ENCODE assay signal across 30 mouse cellular contexts in genomic region chr2:84259222-84259621, GRCm38 (mm10).
DNase-seq lines count a peak whose midpoint lies in the region; ATAC-seq and TF ChIP-seq lines count a peak whose summit lies in the region.
"Had no signal": no experiment of that assay in that cellular context is flagged by ENCODE, and none has a peak within 500 bp of the region (broad histone marks: within the 10 kb centered on the region; RNA-seq: fewer than 3 reads in every experiment).

No protein-coding gene starts in this region.

- no peak for ATAC-seq in embryonic facial prominence, embryonic 11.5 days (replicated peaks; ENCODE audit: insufficient number of reproducible peaks, low FRiP score, low TSS enrichment, low read depth)
- ATAC-seq: forebrain, postnatal 0 days; lung, postnatal 0 days had no signal

- peak; percentile 27 for DNase-seq in embryonic facial prominence, embryonic 11.5 days (ENCODE audit: low spot score)
- no peak for DNase-seq in embryonic facial prominence, embryonic 10.5 days (ENCODE audit: low spot score)
- peak; percentile 6 for DNase-seq in kidney, adult 2 months
- no peak for DNase-seq in kidney, adult 8-10 months
- DNase-seq in left cerebral cortex, adult 2 months (ENCODE audit: extremely low spot score in 1 of 2, low spot score in 2 of 2), result no peak
- no peak for DNase-seq in left cerebral cortex, postnatal 25 days (ENCODE audit: low spot score in 2 of 2)
- no peak for DNase-seq in natural killer cell, adult 2 months (ENCODE audit: low spot score in 2 of 2)
- DNase-seq: adrenal gland, postnatal 14 days; cerebellum, adult 11 months; cerebellum, adult 9-11 months; forebrain, postnatal 0 days; gastrocnemius, postnatal 10 days; heart, postnatal 36 days; kidney, adult 9 months; layer of hippocampus, adult 9-11 months; liver, embryonic 13.5 days; lung, adult 18-20 months; lung, postnatal 4 days; retina, postnatal 1 day; right cerebral cortex, postnatal 14 days had no signal

- H3K4me1 ChIP-seq in embryonic facial prominence, embryonic 11.5 days (ENCODE audit: control insufficient read depth, insufficient read depth, low read length), result no peaks in the 10 kb centered on the region
- H3K4me1 ChIP-seq in embryonic facial prominence, embryonic 10.5 days, result 0 out of 2 replicates have a peak, but pooled peaks cover 2% of the 10 kb centered on the region
- no peaks in the 10 kb centered on the region for H3K4me1 ChIP-seq in kidney, adult 2 months (ENCODE audit: control insufficient read depth, insufficient read depth, low read length)
- H3K4me1 ChIP-seq: embryonic facial prominence, embryonic 15.5 days; forebrain, embryonic 12.5 days; heart, embryonic 10.5 days; heart, embryonic 15.5 days; hindbrain, embryonic 13.5 days; limb, embryonic 15.5 days; megakaryocyte, embryonic 14.5 days; midbrain, embryonic 12.5 days; neural tube, embryonic 15.5 days had no signal

- H3K4me3 ChIP-seq in embryonic facial prominence, embryonic 11.5 days (ENCODE audit: low read depth, low read length), result no peak overlapping the region
- no peak overlapping the region for H3K4me3 ChIP-seq in embryonic facial prominence, embryonic 10.5 days
- no peak overlapping the region for H3K4me3 ChIP-seq in kidney, adult 2 months (ENCODE audit: insufficient read depth, low read depth, low read length)
- H3K4me3 ChIP-seq in left cerebral cortex, adult 2 months, result no peak overlapping the region
- H3K4me3 ChIP-seq: embryonic facial prominence, embryonic 15.5 days; forebrain, embryonic 12.5 days; heart, embryonic 10.5 days; heart, embryonic 15.5 days; hindbrain, embryonic 13.5 days; limb, embryonic 15.5 days; liver, embryonic 13.5 days; megakaryocyte, embryonic 14.5 days; midbrain, embryonic 12.5 days; neural tube, embryonic 15.5 days had no signal

- no peaks in the 10 kb centered on the region for H3K27me3 ChIP-seq in embryonic facial prominence, embryonic 11.5 days (ENCODE audit: control insufficient read depth, insufficient read depth, low read length)
- no peaks in the 10 kb centered on the region for H3K27me3 ChIP-seq in embryonic facial prominence, embryonic 10.5 days (replicated peaks; ENCODE audit: low read depth, poor library complexity, severe bottlenecking)
- H3K27me3 ChIP-seq in kidney, adult 2 months (replicated peaks; ENCODE audit: control insufficient read depth, insufficient read depth, low read length), result no peaks in the 10 kb centered on the region
- H3K27me3 ChIP-seq: embryonic facial prominence, embryonic 15.5 days; forebrain, embryonic 12.5 days; heart, embryonic 15.5 days; hindbrain, embryonic 13.5 days; limb, embryonic 15.5 days; liver, embryonic 13.5 days; megakaryocyte, embryonic 14.5 days; midbrain, embryonic 12.5 days; neural tube, embryonic 15.5 days had no signal

- intact Hi-C loops in left cerebral cortex, adult 2 months (cut with DNase I), result no loop called here
- intact Hi-C loops in left cerebral cortex, postnatal 25 days (cut with DNase I), result no loop called here

- no peak overlapping the region for H3K4me2 ChIP-seq in embryonic facial prominence, embryonic 11.5 days (ENCODE audit: low read depth, low read length)
- H3K4me2 ChIP-seq: embryonic facial prominence, embryonic 15.5 days; forebrain, embryonic 12.5 days; heart, embryonic 15.5 days; hindbrain, embryonic 13.5 days; limb, embryonic 15.5 days; liver, embryonic 13.5 days; midbrain, embryonic 12.5 days; neural tube, embryonic 15.5 days had no signal

- H3K36me3 ChIP-seq in embryonic facial prominence, embryonic 11.5 days (replicated peaks; ENCODE audit: control insufficient read depth, insufficient read depth, low read depth, low read length), result no peaks in the 10 kb centered on the region
- no peaks in the 10 kb centered on the region for H3K36me3 ChIP-seq in embryonic facial prominence, embryonic 10.5 days (replicated peaks)
- no peaks in the 10 kb centered on the region for H3K36me3 ChIP-seq in kidney, adult 2 months (ENCODE audit: control insufficient read depth, insufficient read depth, low read length)
- H3K36me3 ChIP-seq: embryonic facial prominence, embryonic 15.5 days; forebrain, embryonic 12.5 days; heart, embryonic 10.5 days; heart, embryonic 15.5 days; hindbrain, embryonic 13.5 days; limb, embryonic 15.5 days; liver, embryonic 13.5 days; midbrain, embryonic 12.5 days; neural tube, embryonic 15.5 days had no signal

- 83% methylated on average over 1 of the region's 1 CpGs for WGBS in embryonic facial prominence, embryonic 11.5 days
- WGBS in embryonic facial prominence, embryonic 10.5 days, result 80% methylated on average over 1 of the region's 1 CpGs
- 41% methylated on average over 1 of the region's 1 CpGs for WGBS in kidney, adult 2 months

- H3K9me3 ChIP-seq in embryonic facial prominence, embryonic 11.5 days (replicated peaks; ENCODE audit: control insufficient read depth, low read length), result no peaks in the 10 kb centered on the region
- H3K9me3 ChIP-seq in embryonic facial prominence, embryonic 10.5 days, result no peaks in the 10 kb centered on the region
- H3K9me3 ChIP-seq: embryonic facial prominence, embryonic 15.5 days; forebrain, embryonic 12.5 days; heart, embryonic 10.5 days; heart, embryonic 15.5 days; hindbrain, embryonic 13.5 days; limb, embryonic 15.5 days; liver, embryonic 13.5 days; megakaryocyte, embryonic 14.5 days; midbrain, embryonic 12.5 days; neural tube, embryonic 15.5 days had no signal

- H3K27ac ChIP-seq in embryonic facial prominence, embryonic 11.5 days (replicated peaks; ENCODE audit: low read depth, low read length), result no peak overlapping the region
- H3K27ac ChIP-seq in embryonic facial prominence, embryonic 10.5 days (replicated peaks), result no peak overlapping the region
- H3K27ac ChIP-seq in kidney, adult 2 months (ENCODE audit: insufficient read depth, low read depth, low read length), result no peak overlapping the region
- H3K27ac ChIP-seq in left cerebral cortex, adult 2 months, result no peak overlapping the region
- H3K27ac ChIP-seq: embryonic facial prominence, embryonic 15.5 days; forebrain, embryonic 12.5 days; heart, embryonic 10.5 days; heart, embryonic 15.5 days; hindbrain, embryonic 13.5 days; limb, embryonic 15.5 days; liver, embryonic 13.5 days; midbrain, embryonic 12.5 days; neural tube, embryonic 15.5 days had no signal

- no peak for TF ChIP-seq POLR2A in kidney, adult 2 months (IDR thresholded peaks at IDR 0.05; ENCODE audit: low read depth, low read length)

- no peak for TF ChIP-seq CTCF in kidney, adult 2 months (conservative IDR thresholded peaks at IDR 0.05; ENCODE audit: insufficient read depth, insufficient read length, low read depth, low read length)
- TF ChIP-seq CTCF in left cerebral cortex, adult 2 months (IDR thresholded peaks at IDR 0.05), result peak; percentile 23

- no peak overlapping the region for H3K9ac ChIP-seq in embryonic facial prominence, embryonic 11.5 days (replicated peaks; ENCODE audit: low read length)
- H3K9ac ChIP-seq: embryonic facial prominence, embryonic 15.5 days; forebrain, embryonic 12.5 days; forebrain, postnatal 0 days; heart, embryonic 15.5 days; hindbrain, embryonic 13.5 days; limb, embryonic 15.5 days; liver, embryonic 13.5 days; midbrain, embryonic 12.5 days; neural tube, embryonic 15.5 days had no signal

Comparison
In these comparisons a context has a peak if more than half of its experiments do, and no peak if none do; other contexts are left out.
1. DNase-seq: peak in embryonic facial prominence, embryonic 11.5 days (single experiment) and kidney, adult 2 months (single experiment); none in embryonic facial prominence, embryonic 10.5 days (single experiment), kidney, adult 8-10 months (0 of 2), left cerebral cortex, adult 2 months (0 of 2), left cerebral cortex, postnatal 25 days (0 of 2) and natural killer cell, adult 2 months (0 of 2).